Mouse (Mus musculus) stomach, postnatal 0 days (tissue): ENCODE results near the gene Vcl.

Source experiments
- CTCF ChIP-seq: IDR thresholded peaks from 2 replicates; pipeline ENCODE4 v1.5.1; 2016; ENCODE audit warnings: antibody characterized with exemption, low read depth, mild to moderate bottlenecking, moderate library complexity
- EP300 ChIP-seq: optimal IDR thresholded peaks from 2 replicates; pipeline ENCODE3; 2016; ENCODE audit warnings: antibody characterized with exemption

- TF ChIP-seq CTCF (no peak), EP300 (no peak)
Measured at GRCm38 (mm10) chr14:21065490-21066162, 136.4 kb downstream of the Vcl start.
